Mouse (Mus musculus): ENCODE data around the gene Espnl. TPM values are rescaled to one million over a fixed set of nuclear protein-coding genes. Genes with fewer than 3 reads are reported as not detected.

Espnl gene
- total and polyA plus RNA-seq, 2 experiments from 2014 or later: 0.23 to 0.27 TPM

- DNase-seq (ENCODE audit: low spot score) (no peak), ATAC-seq (ENCODE audit: low FRiP score) (no peak; the same call in 1 of the 2 replicates)
- Histone ChIP-seq H3K4me1 (ENCODE audit: insufficient read depth, low read length) (peaks cover 3% of the 10 kb centered on the region; the same call in 1 of the 2 replicates), H3K4me2 (ENCODE audit: low read depth, low read length, poor library complexity, severe bottlenecking) (peak overlapping the region; percentile 61), H3K9ac (replicated peaks; ENCODE audit: low read length, poor library complexity, severe bottlenecking) (no peak overlapping the region), H3K9me3 (ENCODE audit: low read length) (no peaks in the 10 kb centered on the region), H3K27ac (ENCODE audit: low read depth, low read length) (no peak overlapping the region), H3K27me3 (ENCODE audit: insufficient read depth, low read length) (0 out of 2 replicates have a peak, but pooled peaks cover 3% of the 10 kb centered on the region), H3K4me3 (ENCODE audit: low read depth, low read length) (peak overlapping the region; percentile 32; the same call in 1 of the 2 replicates), H3K36me3 (ENCODE audit: insufficient read depth, low read length) (peaks cover 6% of the 10 kb centered on the region; the same call in 1 of the 2 replicates)
- WGBS: 29% methylated on average over 8 of the region's 8 CpGs
- no peak for TF ChIP-seq CTCF (IDR thresholded peaks at IDR 0.05)
These were observed 43.9 kb downstream of the Espnl start for GRCm38 (mm10) chr1:91365816-91366214.

- H3K27ac ChIP-seq (ENCODE audit: low read depth, low read length): no peak within 1 kb of the TSS
- WGBS: 1% methylated on average over 62 of the region's 68 CpGs
- TF ChIP-seq CTCF (IDR thresholded peaks at IDR 0.05): peak; percentile 68
- H3K9me3 ChIP-seq (ENCODE audit: low read length): no peaks in the 10 kb centered on the region
- H3K4me2 ChIP-seq (ENCODE audit: low read depth, low read length, poor library complexity, severe bottlenecking): peak within 1 kb of the TSS; percentile 61
- H3K27me3 ChIP-seq (ENCODE audit: insufficient read depth, low read length): 0 out of 2 replicates have a peak, but pooled peaks cover 3% of the 10 kb centered on the region
- peak; percentile 35 for DNase-seq (ENCODE audit: low spot score)
- peaks cover 3% of the 10 kb centered on the region; the same call in 1 of the 2 replicates for H3K4me1 ChIP-seq (ENCODE audit: insufficient read depth, low read length)
- peak within 1 kb of the TSS; percentile 48; the same call in 1 of the 2 replicates for H3K9ac ChIP-seq (replicated peaks; ENCODE audit: low read length, poor library complexity, severe bottlenecking)
- peaks cover 10% of the 10 kb centered on the region; the same call in 1 of the 2 replicates for H3K36me3 ChIP-seq (ENCODE audit: insufficient read depth, low read length)
- H3K4me3 ChIP-seq (ENCODE audit: low read depth, low read length): peak within 1 kb of the TSS; percentile 32
- ATAC-seq (ENCODE audit: low FRiP score): no peak; the same call in 1 of the 2 replicates
These were observed 44.6 kb downstream of the Espnl start, which contains the start of gene Erfe for GRCm38 (mm10) chr1:91366215-91367108. Erfe (plus strand) TSS chr1:91366430.

DNA sequence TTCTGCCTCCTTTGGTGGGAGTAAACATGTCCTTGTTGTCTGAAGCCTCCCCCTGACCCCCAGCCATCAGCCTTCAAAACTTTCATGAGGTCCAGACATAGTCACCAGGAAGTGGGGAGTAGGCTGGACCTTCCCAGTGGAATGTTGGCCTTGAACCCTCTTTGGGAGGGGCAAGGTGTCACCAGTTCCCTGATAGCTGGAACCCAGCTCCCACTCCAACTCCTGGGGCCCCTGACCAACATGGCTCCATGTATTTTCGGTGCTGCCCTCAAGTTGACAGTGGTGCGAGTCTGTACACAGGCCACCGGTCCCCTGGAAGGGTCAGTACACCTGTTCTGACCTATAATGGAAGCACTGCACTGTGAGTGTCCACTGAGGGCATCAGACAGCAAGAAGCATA lies 45.4 kb downstream of the Espnl start:
- Histone ChIP-seq H3K36me3 (ENCODE audit: insufficient read depth, low read length) (peaks cover 18% of the 10 kb centered on the region), H3K27me3 (ENCODE audit: insufficient read depth, low read length) (0 out of 2 replicates have a peak, but pooled peaks cover 3% of the 10 kb centered on the region), H3K9me3 (ENCODE audit: low read length) (no peaks in the 10 kb centered on the region), H3K27ac (ENCODE audit: low read depth, low read length) (no peak overlapping the region), H3K4me3 (ENCODE audit: low read depth, low read length) (no peak overlapping the region), H3K4me2 (ENCODE audit: low read depth, low read length, poor library complexity, severe bottlenecking) (no peak overlapping the region), H3K9ac (replicated peaks; ENCODE audit: low read length, poor library complexity, severe bottlenecking) (no peak overlapping the region), H3K4me1 (ENCODE audit: insufficient read depth, low read length) (peaks cover 3% of the 10 kb centered on the region; the same call in 1 of the 2 replicates)
- no peak for TF ChIP-seq CTCF (IDR thresholded peaks at IDR 0.05)
- ATAC-seq (ENCODE audit: low FRiP score) (no peak), DNase-seq (ENCODE audit: low spot score) (no peak)
- 93% methylated on average over 3 of the region's 3 CpGs for WGBS

DNA sequence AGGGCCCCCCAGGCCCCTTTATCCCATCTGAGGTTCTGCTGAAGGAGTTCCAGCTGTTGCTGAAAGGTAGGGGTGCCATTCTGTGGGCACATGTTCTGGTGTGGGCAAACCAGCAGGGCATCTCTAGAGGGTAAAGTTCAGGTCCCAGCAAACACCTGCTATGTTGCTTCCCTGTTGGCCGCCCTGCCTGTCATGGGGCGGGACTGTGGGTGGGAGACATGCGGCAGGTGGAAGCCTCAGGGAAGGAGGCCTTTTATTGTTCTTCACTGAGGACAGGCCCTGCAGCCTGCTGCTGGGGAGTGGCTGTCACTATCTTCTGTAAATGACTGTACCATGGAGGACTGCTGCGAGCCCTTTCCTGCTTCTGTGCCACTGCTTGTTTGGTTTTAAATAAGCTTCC lies 47.5 kb downstream of the Espnl start:
- no peak for DNase-seq (ENCODE audit: low spot score)
- Histone ChIP-seq H3K4me2 (ENCODE audit: low read depth, low read length, poor library complexity, severe bottlenecking) (no peak overlapping the region), H3K9ac (replicated peaks; ENCODE audit: low read length, poor library complexity, severe bottlenecking) (no peak overlapping the region), H3K9me3 (ENCODE audit: low read length) (no peaks in the 10 kb centered on the region), H3K4me1 (ENCODE audit: insufficient read depth, low read length) (peaks cover 3% of the 10 kb centered on the region; the same call in 1 of the 2 replicates), H3K36me3 (ENCODE audit: insufficient read depth, low read length) (peaks cover 39% of the 10 kb centered on the region), H3K27ac (ENCODE audit: low read depth, low read length) (no peak overlapping the region), H3K4me3 (ENCODE audit: low read depth, low read length) (no peak overlapping the region), H3K27me3 (ENCODE audit: insufficient read depth, low read length) (0 out of 2 replicates have a peak, but pooled peaks cover 3% of the 10 kb centered on the region)
- TF ChIP-seq CTCF (IDR thresholded peaks at IDR 0.05): no peak
- ATAC-seq (ENCODE audit: low FRiP score): no peak
- 75% methylated on average over 4 of the region's 4 CpGs for WGBS

DNA sequence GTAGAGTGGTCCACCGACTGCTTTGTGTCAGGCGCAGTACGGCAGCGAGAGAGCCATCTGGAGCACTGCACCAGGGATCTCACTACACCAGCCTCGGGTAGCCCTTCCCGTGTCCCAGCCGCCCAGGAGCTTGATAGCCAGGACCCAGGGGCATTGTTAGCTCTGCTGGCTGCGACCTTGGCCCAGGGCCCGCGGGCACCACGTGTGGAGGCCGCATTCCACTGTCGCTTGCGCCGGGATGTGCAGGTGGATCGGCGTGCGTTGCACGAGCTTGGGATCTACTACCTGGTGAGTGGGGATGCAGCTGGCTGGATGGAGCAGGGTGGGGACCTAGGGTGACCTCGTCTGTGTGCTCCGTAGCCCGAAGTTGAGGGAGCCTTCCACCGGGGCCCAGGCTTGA lies 48.2 kb downstream of the Espnl start:
- no peak for TF ChIP-seq CTCF (IDR thresholded peaks at IDR 0.05)
- peaks cover 44% of the 10 kb centered on the region for H3K36me3 ChIP-seq (ENCODE audit: insufficient read depth, low read length)

DNA sequence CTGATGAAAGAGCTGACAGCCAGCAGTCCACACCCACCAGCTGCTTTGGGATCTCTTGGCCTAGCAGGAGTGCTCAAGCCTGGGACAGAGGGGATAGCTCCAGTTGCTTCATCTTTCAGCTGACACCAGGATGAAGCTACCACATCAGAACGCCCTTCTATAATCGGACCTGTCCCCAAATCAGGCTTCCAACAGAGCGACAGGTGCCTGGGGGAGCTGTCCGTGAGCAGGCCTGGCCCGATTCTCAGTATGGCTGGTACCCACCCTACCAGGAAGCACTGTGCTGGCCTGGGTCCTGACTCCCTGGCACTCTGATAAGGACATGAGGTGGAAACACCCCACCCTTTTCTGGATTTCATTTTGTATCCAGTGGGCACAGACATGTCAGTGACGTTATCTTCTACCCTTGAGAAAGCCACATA lies 51.5 kb downstream of the Espnl start:
- Histone ChIP-seq H3K36me3 (ENCODE audit: insufficient read depth, low read length) (peaks cover 75% of the 10 kb centered on the region), H3K27ac (ENCODE audit: low read depth, low read length) (no peak overlapping the region), H3K4me3 (ENCODE audit: low read depth, low read length) (no peak overlapping the region), H3K9me3 (ENCODE audit: low read length) (no peaks in the 10 kb centered on the region), H3K27me3 (ENCODE audit: insufficient read depth, low read length) (no peaks in the 10 kb centered on the region), H3K4me1 (ENCODE audit: insufficient read depth, low read length) (no peaks in the 10 kb centered on the region), H3K9ac (replicated peaks; ENCODE audit: low read length, poor library complexity, severe bottlenecking) (no peak overlapping the region), H3K4me2 (ENCODE audit: low read depth, low read length, poor library complexity, severe bottlenecking) (no peak overlapping the region)
- 92% methylated on average over 6 of the region's 6 CpGs for WGBS
- no peak for ATAC-seq (ENCODE audit: low FRiP score)
- TF ChIP-seq CTCF (IDR thresholded peaks at IDR 0.05): no peak
- DNase-seq (ENCODE audit: low spot score): no peak

More for the DNA sequence above, 48.2 kb downstream of the Espnl start:
- Histone ChIP-seq H3K27ac (ENCODE audit: low read depth, low read length) (no peak overlapping the region), H3K9ac (replicated peaks; ENCODE audit: low read length, poor library complexity, severe bottlenecking) (no peak overlapping the region), H3K9me3 (ENCODE audit: low read length) (no peaks in the 10 kb centered on the region), H3K4me2 (ENCODE audit: low read depth, low read length, poor library complexity, severe bottlenecking) (no peak overlapping the region), H3K27me3 (ENCODE audit: insufficient read depth, low read length) (0 out of 2 replicates have a peak, but pooled peaks cover 3% of the 10 kb centered on the region), H3K4me1 (ENCODE audit: insufficient read depth, low read length) (peaks cover 3% of the 10 kb centered on the region; the same call in 1 of the 2 replicates), H3K4me3 (ENCODE audit: low read depth, low read length) (no peak overlapping the region)
- WGBS: 89% methylated on average over 23 of the region's 23 CpGs
- no peak for DNase-seq (ENCODE audit: low spot score)
- no peak for ATAC-seq (ENCODE audit: low FRiP score)

Data from midbrain, postnatal 0 days (tissue).